Mouse (Mus musculus) right cerebral cortex, adult 18-20 months (tissue): ENCODE results near the gene Pomt2.
"Not testable (repeated sequence)": the region's sequence is repeated elsewhere in the genome, so short reads cannot be mapped to it uniquely, and the experiment has no call there.

Source experiments
- DNase-seq: peaks from one replicate; pipeline ENCODE4 v3.0.0; 2022; ENCODE audit warnings: mixed read lengths

Pomt2 gene

GRCm38 (mm10) chr12:87147395-87148089 is at the start of gene Pomt2:
Pomt2 (minus strand) TSS chr12:87147968.
- peak; percentile 94 for DNase-seq

GRCm38 (mm10) chr12:87196310-87196709 is 48.5 kb upstream of the Pomt2 start:
- DNase-seq, result no peak

GRCm38 (mm10) chr12:87195069-87195468 is 47.3 kb upstream of the Pomt2 start:
- no peak for DNase-seq

- DNase-seq, result no peak
Measured at GRCm38 (mm10) chr12:87193008-87193407, 45.2 kb upstream of the Pomt2 start.

GRCm38 (mm10) chr12:87177631-87178030 is 29.9 kb upstream of the Pomt2 start:
- DNase-seq, result no peak

- no peak for DNase-seq
Measured at GRCm38 (mm10) chr12:87175194-87175946, 27.6 kb upstream of the Pomt2 start.

DNA sequence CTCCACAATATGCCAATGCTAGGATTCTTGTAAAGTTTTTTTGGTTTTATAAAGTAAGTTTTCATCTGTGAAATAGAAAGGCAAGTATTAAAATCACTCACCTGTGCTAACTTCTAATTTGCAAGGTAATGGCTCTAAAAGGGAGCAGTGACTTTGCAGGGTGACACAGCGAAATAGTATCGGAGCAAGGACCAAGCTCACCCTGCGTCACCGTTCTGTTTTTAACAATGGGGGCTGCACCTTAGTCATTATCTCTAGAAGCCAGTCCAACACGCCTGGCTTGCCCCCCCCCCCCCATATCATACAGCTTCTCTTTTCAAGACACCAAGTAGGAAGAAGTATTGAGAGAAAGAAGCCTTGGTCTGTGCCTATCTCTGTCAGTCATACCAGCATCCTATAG is 13.0 kb upstream of the Pomt2 start:
- no peak for DNase-seq

- DNase-seq, result no peak
Measured at GRCm38 (mm10) chr12:87160310-87160709, 12.5 kb upstream of the Pomt2 start.

- DNase-seq, result no peak
Measured at GRCm38 (mm10) chr12:87158099-87158498, 10.3 kb upstream of the Pomt2 start.

DNA sequence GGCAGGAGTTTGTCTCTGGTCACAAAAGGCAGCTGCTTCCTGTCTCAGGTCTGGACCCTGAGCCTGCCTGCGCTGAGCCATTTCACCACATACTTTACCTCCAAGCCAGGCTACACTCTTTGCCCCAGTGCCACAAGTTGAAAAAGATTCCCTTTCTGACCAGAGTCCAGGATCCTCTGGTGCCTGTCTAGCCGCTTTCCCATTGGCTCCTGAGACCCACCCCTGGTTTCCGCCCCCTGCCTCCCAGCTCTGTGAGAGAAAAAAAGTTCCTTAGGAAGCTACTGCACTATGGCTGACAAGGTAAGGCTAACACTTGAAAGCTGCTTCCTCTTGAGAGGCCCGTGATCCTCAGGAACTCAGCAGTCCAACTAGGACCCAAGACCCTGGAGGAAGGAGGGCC is 9.6 kb upstream of the Pomt2 start:
- no peak for DNase-seq

DNA sequence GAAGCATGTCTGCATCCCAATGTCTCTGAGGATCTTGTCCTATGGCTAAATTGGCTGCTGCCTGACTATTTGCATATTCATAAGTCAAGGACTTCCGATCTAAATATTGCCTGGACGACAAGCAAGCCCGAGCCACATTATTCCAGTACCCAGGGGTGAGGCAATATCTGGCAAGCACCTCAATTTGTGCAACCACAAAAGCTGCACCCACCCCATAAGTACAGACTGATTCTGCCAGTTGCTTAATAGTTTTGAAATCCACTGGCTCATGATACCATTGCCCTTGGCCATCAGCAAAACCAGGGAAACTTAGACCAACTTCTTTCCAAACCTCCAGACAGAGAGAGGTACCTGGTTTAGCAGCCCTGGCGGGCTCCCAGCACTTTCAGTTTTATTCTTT is 6.7 kb upstream of the Pomt2 start:
- DNase-seq, result not testable (repeated sequence)

DNA sequence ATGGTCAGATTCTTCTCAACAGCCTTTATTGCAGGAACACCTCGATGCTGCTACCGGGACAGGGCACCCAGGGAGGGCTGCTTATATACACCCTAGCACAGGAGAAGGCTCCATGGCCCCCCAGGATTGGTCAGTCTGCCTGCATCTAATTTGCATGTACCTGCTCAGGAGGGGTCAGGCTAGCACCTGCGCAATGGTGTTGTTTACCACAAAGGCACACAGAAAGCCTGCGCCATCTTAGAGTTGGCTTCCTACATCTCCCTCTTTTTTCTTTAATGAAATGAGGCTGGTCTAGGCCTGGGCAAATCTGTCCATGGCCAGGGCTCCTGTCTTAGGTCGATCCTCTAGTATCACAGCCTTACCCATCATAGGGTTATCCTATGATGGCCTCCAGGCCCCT is 1.7 kb upstream of the Pomt2 start:
- DNase-seq, result no peak

- peak; percentile 9 for DNase-seq
Measured at GRCm38 (mm10) chr12:87148136-87148535, 368 bp upstream of the Pomt2 start.

DNA sequence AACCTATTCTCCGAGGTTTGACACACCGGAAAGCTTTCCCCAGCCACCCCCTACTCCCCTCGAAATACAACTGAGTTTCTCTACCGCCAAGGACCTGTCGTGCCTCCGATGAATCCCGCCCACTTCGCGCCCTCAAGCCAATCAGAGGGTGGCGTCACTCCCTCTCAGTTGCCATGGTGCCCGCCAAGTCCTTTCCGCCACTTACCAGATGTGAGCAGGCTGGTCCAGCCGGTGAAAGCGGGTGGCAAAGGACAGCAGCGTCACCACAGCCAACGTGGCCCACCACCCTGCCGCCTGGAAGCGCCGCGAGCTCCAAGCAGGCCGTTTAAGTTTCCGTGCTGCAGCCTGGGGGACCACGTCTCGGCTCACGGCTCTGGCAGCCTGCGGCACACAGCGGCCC is 802 bp downstream of the Pomt2 start, which contains the start of gene Gstz1:
Gene Gstz1, plus strand, starts transcription at position 200 of the 400 bp plus-strand sequence.
- peak; percentile 91 for DNase-seq

DNA sequence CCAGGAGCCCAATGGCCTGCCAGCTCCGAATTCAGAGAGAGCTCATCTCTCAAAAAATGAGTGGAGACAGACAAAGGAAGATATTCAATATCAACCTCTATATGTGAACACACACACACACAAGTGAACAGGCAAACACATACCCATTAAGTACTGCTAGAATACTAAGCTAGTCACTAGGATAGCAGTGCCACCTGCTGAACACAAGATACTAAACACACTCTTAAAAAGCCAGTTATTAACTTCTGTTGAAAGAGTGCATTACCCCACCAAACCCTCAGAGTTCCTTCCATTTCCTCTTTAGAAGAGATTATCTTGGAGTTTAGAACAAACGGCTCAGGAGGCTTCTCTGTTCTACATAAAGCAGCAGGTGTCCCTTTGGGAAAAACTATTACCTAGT is 5.6 kb downstream of the Pomt2 start:
- no peak for DNase-seq

- DNase-seq, result no peak
Measured at GRCm38 (mm10) chr12:87138768-87139167, 9.0 kb downstream of the Pomt2 start.

DNA sequence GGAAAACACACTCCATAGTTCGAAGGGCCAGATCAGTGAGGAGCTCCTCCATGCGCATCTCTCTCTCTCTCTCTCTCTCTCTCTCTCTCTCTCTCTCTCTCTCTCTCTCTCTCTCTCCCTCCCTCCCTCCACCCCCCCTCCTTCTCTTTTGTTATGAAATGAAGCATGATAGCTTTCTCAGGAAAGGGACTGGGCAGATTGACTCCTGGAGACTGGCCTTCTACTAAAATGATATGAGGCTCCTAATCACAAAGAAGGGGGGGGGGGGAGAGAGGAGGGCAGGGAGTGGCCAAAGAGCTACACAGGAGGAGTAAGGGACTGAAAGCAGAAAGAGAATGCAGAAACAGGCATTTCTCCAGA is 9.4 kb downstream of the Pomt2 start:
- DNase-seq, result no peak

DNA sequence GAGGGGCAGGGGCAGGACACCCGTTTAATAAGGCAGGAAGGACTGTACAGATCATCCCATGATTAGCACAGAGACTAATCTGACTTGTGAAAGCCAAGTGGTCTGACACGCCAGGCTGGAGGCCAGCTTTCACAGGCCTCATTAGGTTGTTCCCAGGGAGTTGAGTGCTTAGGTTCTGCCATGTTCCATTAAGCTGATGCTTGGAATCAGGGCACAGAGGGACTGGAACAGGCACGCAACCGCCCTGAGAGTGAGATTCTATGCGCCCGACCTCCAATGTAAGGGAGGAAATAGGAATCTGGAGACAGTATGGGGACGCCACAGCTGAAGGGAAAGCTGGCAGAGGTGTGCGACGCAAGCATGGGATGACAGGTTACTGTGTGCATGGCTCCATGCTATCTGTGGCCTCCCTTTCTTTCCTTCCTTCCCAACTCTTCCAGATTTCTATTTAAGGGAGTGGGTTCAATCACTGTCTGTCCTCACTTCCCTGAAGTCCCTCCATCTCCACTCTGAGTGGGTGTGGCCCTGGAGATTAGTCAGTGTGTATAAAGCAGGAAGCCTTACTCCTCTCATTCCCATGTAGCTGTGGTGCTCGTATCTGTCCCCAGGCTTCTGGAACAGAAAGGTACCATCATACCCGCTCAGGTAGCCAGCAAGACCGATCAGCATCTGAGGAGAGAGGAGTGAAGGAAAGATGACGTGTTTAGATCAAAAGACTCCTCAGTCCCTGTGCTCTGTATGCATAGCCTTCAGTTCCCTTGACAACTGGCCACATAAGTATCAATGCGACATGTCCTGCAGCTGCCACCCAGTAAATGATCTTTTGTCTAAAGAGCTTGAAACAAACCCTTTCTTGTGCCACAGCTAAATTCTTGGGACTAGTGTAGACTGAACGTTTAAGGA is 10.1 kb downstream of the Pomt2 start:
- no peak for DNase-seq

DNA sequence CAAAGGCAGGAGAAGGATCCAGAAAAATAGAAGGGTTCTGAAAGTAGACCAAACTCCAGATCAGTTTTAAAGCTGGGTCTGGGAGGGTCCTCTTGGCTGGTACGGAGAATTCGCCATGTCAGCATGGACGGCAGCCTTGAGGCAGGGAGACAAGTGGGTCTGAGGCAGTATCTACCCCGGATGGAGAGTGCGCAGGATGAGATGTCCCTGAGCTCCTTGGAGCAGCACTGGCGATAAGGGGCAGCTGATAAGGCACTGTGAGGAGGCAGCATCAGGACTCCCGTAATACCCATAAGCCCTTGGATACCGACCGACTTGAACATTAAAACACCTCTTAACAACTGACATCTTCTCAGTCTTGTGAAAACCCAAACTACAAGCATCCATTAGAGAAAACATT is 15.0 kb downstream of the Pomt2 start:
- no peak for DNase-seq

DNA sequence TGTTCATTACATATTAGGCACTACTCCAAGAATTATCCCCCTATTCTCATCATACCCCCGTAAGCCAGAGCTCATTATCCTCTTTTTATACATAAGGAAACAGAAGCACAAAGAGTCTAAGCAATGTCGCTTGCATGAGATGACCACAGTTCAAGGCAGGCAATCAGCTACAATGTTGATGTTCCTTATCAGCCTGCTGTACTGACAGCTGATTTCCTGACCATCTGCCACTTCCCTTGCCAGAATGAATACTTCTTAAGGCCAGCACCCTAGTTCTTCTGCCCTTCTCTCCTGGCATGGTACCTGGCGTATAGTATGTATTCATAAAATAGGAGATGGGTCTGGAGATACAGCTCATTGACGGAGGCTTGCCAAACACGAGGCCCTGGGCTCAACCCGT is 15.6 kb downstream of the Pomt2 start:
- no peak for DNase-seq

GRCm38 (mm10) chr12:87131619-87132018 is 16.1 kb downstream of the Pomt2 start:
- no peak for DNase-seq

- DNase-seq, result no peak
Measured at GRCm38 (mm10) chr12:87131181-87131580, 16.6 kb downstream of the Pomt2 start.

DNA sequence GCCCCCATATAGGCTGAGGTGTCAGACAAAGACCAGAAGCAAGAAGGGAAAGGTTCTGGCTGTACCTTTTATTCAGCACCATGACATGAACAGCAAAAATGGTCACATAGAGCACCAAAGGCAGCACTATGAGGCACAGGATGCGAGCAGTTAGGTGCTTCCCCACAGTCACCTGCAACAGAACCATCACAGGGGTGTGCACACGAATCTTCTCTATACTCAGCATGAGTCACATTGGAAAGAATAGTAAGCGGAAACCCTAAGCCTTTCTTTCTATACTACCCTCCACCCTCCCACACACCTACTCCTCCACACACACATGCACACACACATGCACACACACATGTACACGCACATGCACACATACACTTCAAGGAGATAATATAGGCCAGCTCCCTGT is 17.5 kb downstream of the Pomt2 start:
- DNase-seq, result no peak
